Mouse (Mus musculus) megakaryocyte, adult 5-6 weeks (primary cell): ENCODE data around the gene Nos1ap. TPM values are rescaled to one million over a fixed set of nuclear protein-coding genes. Genes with fewer than 3 reads are reported as not detected.
A peak's percentile ranks its signal among the peaks of the same experiment; 100 is the strongest.

Source experiments
- ATAC-seq: 2 replicates; pipeline ENCODE4 v1.8.0; 2016; ENCODE audit warnings: mild to moderate bottlenecking, inconsistent platforms; ENCODE audit not compliant: poor library complexity, severe bottlenecking
- total RNA-seq, 2 experiments: library from RNA; stranded (forward) in 1 of 2; stranded (reverse) in 1 of 2; fragments of 153-499, 151-499 nt in 1 of 2; fragments of 221-1000, 200-1000 nt in 1 of 2; gene quantifications; 2 replicates each; pipeline versions ENCODE4 v1.2.3 to v1.2.4; 2015 to 2017

Gene Nos1ap
- total RNA-seq, 2 experiments from 2014 or later: 3.0 to 11.6 TPM

DNA sequence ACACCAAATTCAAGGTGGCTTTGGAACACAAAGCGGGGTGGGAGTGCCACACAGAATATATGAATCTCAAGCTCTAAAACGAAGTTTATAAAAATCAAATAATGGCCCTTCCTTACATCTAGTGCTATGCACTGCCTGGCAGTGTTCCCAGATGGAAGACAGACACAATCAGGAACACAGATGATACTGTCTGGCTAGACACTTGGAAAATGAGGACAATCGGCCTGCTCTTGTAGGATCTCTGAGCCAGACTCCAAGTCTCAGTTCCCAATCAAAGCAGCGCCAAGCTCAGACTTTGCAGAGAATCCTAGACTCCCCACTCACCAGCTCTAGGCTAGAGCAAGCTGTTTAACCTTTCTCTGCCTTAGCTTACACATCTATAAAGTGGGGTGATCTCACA is 85.3 kb downstream of the Nos1ap start:
- no peak for ATAC-seq

GRCm38 (mm10) chr1:170503277-170503739 is 86.4 kb downstream of the Nos1ap start:
- no peak for ATAC-seq

DNA sequence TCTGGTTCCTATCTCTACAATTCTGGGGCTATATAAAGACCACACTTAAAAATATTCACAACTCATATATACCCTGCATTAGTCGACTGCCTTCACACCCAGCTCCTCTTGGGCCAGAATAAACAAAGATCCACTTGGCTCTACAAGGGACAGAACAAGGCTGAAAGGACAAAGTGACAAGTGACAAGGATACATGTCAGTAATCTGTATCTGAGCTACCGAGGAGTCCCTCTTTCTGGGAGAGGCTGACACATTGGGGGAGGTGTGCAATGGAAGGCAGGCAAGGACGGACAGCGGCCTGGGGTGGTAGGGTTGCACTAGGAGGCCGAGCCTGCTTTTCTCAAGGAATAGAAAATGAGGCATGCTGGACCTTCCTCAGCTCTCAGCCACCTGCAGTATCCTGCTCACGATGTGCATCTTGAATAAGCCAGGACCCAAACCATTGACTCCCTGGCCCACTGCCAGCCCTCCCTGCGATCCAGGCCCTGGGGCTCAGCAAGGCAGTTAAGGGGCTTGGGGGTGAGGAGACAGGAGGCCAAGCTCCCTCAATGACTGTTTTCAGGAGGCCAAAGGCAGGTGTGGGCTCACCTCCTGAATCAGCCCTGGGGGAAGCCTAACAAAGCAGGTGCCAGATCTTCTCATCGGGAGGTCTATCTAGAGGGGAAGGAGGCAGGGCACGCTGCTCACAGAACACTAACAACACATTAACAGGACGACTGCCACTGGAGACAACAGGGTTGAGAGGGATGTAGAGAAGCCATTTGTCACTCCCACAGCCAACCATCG is 87.0 kb downstream of the Nos1ap start:
- no peak for ATAC-seq

DNA sequence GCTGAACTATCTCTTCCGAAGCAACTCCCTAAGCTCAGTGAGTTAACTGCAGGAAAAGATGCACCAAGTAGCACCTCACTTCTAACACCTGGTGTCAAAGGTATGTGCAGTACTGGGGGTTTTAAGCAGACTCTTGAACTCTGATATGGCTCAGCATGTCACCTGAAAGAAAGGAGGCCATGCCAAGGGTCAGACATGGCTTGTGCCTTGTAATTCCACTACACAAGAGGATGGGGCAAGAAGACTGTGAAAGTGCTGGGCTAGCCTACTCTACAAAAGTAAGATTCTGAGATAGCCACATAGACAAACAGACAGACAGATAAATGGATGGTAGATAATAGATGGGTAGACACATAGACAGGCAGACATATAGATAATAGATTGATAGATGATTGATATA is 87.7 kb downstream of the Nos1ap start:
- no peak for ATAC-seq

DNA sequence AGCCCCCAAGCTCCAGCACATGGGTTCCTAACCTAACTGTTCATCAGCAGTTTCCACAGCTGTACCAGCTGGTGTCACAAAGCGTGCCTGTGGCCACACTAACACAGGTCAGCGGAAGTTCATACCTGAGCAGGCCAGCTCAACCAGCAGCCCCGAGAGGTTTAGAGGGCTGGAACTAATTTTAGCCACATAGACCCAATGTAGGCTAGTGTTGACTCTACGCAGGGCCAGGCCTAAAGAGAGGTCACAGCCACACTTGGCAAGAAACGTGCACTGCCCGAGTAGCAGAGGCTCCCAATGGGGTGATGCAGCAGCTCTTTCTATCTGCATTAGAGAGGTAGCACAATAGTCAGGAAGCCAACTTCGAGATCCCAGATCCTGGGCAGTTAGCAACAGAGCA is 88.1 kb downstream of the Nos1ap start:
- no peak for ATAC-seq

GRCm38 (mm10) chr1:170499891-170500290 is 89.8 kb downstream of the Nos1ap start:
- ATAC-seq: no peak

- ATAC-seq: no peak
Observed at GRCm38 (mm10) chr1:170499466-170499865, 90.2 kb downstream of the Nos1ap start.

GRCm38 (mm10) chr1:170498645-170499044 is 91.0 kb downstream of the Nos1ap start:
- ATAC-seq: no peak

DNA sequence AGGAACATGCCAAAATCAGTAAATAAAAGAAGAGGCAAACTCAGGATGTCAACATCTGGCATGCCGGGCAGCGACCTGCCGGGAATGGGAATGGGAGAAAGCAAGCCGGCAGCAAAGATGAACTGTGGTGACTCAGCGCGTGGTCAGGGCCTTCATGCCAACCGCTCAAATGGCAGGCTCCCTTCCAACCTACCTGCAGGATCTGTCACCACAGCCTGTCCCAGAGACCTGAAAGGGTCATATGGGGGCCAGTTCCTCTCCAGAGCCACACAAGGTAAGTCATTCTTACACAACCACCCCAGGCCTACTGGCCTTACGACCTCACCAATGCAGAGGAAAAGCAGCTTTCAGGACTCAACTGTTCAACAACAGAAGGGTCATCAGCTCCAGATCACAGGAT is 93.4 kb downstream of the Nos1ap start:
- no peak for ATAC-seq

DNA sequence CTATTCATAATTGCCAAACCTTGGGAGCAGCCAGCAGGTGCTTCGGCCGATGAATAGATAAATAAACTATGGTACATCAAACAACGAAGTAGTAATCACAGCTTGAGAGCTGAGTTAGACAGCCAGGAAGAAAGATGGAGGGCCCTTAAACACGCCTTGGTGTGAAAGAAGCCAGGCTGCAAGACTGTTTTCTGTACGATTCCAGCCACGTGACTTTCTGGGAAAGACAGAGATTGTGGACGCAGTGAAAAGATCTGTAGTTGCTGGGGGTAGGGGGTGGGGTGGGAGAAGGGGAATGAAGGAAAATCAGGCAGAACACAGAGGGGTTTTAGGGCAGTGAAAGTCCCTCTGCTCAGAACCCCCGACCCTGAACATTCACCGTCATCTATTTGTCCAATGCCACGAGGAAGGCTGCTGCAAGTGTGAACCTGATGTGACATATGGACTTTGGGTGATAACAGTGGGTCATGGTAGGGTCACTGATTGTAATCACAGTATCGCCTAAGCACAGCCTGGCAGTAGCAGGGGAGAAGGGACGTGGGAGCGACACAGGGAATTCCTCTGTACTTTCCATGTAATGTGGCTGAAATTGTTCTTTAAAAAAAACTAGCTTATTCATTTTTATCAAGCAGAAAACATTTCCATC is 94.0 kb downstream of the Nos1ap start:
- no peak for ATAC-seq

- ATAC-seq: no peak
Observed at GRCm38 (mm10) chr1:170492527-170492926, 97.1 kb downstream of the Nos1ap start.

DNA sequence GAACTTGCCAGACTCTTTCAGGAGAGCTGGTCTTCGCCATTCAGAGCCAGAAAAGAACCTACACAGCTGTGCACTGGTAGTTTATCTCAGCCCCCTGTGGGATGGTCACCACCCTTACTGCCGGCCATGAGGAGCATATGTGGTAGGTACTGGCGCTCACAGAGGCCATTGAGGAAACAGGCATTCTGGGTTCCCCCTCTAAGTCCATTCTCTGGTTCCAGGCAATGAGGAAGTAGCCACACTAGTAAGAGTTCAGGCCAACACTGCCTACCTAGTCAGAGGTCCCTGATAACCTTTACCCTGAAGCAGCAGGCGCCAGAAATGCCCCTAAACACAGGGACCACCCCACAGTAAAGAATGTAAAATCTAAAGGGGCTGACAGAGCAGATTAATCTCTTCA is 97.6 kb downstream of the Nos1ap start:
- peak; percentile 38; the same call in 1 of the 2 replicates for ATAC-seq

GRCm38 (mm10) chr1:170489936-170490335 is 99.7 kb downstream of the Nos1ap start:
- ATAC-seq: no peak

DNA sequence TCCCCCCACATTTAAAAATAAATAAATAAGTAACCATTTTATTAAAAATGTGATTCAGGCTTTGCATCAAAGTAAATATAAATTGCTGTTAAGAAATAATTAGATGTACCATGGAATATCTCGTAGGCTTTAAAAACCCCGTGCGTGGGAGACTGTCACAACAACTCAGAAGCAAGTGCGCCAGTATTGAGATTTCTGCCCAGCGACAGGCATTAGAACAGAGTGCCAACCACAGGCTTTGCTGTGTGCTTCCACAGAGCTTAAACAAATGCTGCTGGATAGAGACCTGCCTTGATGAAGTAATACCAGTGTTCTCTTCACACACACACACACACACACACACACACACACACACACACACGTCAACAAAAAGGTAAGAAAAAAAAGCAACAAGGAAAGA is 100.2 kb downstream of the Nos1ap start:
- ATAC-seq: no peak

GRCm38 (mm10) chr1:170485119-170485518 is 104.5 kb downstream of the Nos1ap start:
- ATAC-seq: no peak

GRCm38 (mm10) chr1:170482236-170482905 is 107.3 kb downstream of the Nos1ap start:
- no peak for ATAC-seq

- peak; percentile 20; the same call in 1 of the 2 replicates for ATAC-seq
Observed at GRCm38 (mm10) chr1:170481093-170481492, 108.6 kb downstream of the Nos1ap start.

- no peak for ATAC-seq
Observed at GRCm38 (mm10) chr1:170479458-170479798, 110.2 kb downstream of the Nos1ap start.

DNA sequence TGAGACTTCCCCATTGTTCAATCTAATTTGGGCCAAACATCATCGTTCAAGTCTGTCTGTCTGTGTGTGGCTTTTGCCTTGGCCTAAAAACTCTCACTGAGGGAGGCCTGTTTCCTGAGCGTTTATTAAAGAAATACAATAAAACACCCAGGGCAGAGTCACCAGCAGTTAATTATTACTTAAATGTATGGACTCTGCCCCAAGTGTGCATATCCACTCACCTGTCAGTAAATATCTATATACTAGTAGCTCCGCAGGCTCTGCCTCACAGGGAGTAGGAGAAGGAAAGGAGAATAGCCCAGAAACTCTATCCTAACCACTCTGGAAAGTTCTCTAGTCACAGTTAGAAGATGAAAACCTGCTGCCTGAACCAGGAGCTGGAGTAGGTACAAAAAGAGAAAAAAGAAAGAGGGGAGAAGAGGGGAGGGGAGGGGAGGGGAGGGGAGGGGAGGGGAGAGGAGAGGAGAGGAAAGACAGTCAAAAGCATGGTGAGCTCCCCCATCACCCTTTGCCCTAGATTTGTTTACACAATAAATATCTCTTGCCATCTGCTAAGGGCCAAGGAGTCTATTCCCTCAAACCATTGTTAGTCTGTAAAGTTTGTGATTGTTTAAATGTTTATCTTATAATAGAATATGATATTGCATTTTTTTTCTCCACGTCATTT is 110.7 kb downstream of the Nos1ap start:
- ATAC-seq: no peak

- ATAC-seq: peak; percentile 76
Observed at GRCm38 (mm10) chr1:170477636-170478600, 111.7 kb downstream of the Nos1ap start.
